Mouse (Mus musculus): ENCODE data around the gene Ap2s1.
"Not testable (repeated sequence)": the region's sequence is repeated elsewhere in the genome, so short reads cannot be mapped to it uniquely, and the experiment has no call there.

The Ap2s1 gene
- long read RNA-seq, experiment 1, transcript Ap2s1-201 (5 exons, 836 nt), result major isoform, 99 of 102 reads
- long read RNA-seq, experiment 1, partial matches to known transcripts, result 1 of 102 reads
- long read RNA-seq, experiment 1, other reads (novel, unspliced or antisense), result 2 of 102 reads
- long read RNA-seq, experiment 2, transcript Ap2s1-201 (5 exons, 836 nt), result major isoform, 84 of 88 reads
- long read RNA-seq, experiment 2, partial matches to known transcripts, result 2 of 88 reads
- long read RNA-seq, experiment 2, other reads (novel, unspliced or antisense), result 2 of 88 reads

- intact Hi-C loops (cut with DNase I), result no loop called here
Observed at GRCm38 (mm10) chr7:16738073-16738696, at the start of gene Ap2s1. Gene Ap2s1 (plus strand): TSS chr7:16738410.

- intact Hi-C loops (cut with DNase I), result no loop called here
Observed at GRCm38 (mm10) chr7:16689196-16689595, 49.0 kb upstream of the Ap2s1 start.

- intact Hi-C loops (cut with DNase I), result loop anchor here (5.0 to 10.0 kb wide), 2 partner anchors 68 to 210 kb away; no protein-coding TSS in a partner anchor
Observed at GRCm38 (mm10) chr7:16695025-16695424, 43.2 kb upstream of the Ap2s1 start.

GRCm38 (mm10) chr7:16699042-16699441, 39.2 kb upstream of the Ap2s1 start:
- intact Hi-C loops (cut with DNase I), result loop anchor here (5.0 to 10.0 kb wide), 2 partner anchors 72 to 214 kb away; no protein-coding TSS in a partner anchor

GRCm38 (mm10) chr7:16700583-16700982, 37.6 kb upstream of the Ap2s1 start:
- intact Hi-C loops (cut with DNase I), result no loop called here

GRCm38 (mm10) chr7:16706385-16706784, 31.8 kb upstream of the Ap2s1 start:
- intact Hi-C loops (cut with DNase I), result no loop called here

GRCm38 (mm10) chr7:16708244-16708643, 30.0 kb upstream of the Ap2s1 start:
- intact Hi-C loops (cut with DNase I), result no loop called here

GRCm38 (mm10) chr7:16710604-16711003, 27.6 kb upstream of the Ap2s1 start:
- intact Hi-C loops (cut with DNase I), result no loop called here

- intact Hi-C loops (cut with DNase I), result no loop called here
Observed at GRCm38 (mm10) chr7:16712633-16713415, 25.4 kb upstream of the Ap2s1 start.

GRCm38 (mm10) chr7:16716456-16717152, 21.6 kb upstream of the Ap2s1 start:
- intact Hi-C loops (cut with DNase I), result not testable (repeated sequence)

- intact Hi-C loops (cut with DNase I), result no loop called here
Observed at GRCm38 (mm10) chr7:16721629-16722028, 16.6 kb upstream of the Ap2s1 start, which contains the start of gene Ceacam9. Gene Ceacam9 (plus strand): TSS chr7:16721929.

GRCm38 (mm10) chr7:16722490-16722889, 15.7 kb upstream of the Ap2s1 start:
- intact Hi-C loops (cut with DNase I), result not testable (repeated sequence)

GRCm38 (mm10) chr7:16728596-16729348, 9.4 kb upstream of the Ap2s1 start:
- intact Hi-C loops (cut with DNase I), result loop anchor here (1.0 kb wide), 1 partner anchor 98 kb away; no protein-coding TSS in a partner anchor

GRCm38 (mm10) chr7:16729563-16729962, 8.6 kb upstream of the Ap2s1 start:
- intact Hi-C loops (cut with DNase I), result not testable (repeated sequence)

GRCm38 (mm10) chr7:16730791-16731190, 7.4 kb upstream of the Ap2s1 start:
- intact Hi-C loops (cut with DNase I), result no loop called here

- intact Hi-C loops (cut with DNase I), result no loop called here
Observed at GRCm38 (mm10) chr7:16731893-16732422, 6.3 kb upstream of the Ap2s1 start.

GRCm38 (mm10) chr7:16737606-16738072, 571 bp upstream of the Ap2s1 start:
- intact Hi-C loops (cut with DNase I), result no loop called here

- intact Hi-C loops (cut with DNase I), result no loop called here
Observed at GRCm38 (mm10) chr7:16739056-16739604, 920 bp downstream of the Ap2s1 start.

GRCm38 (mm10) chr7:16745373-16745772, 7.2 kb downstream of the Ap2s1 start:
- intact Hi-C loops (cut with DNase I), result no loop called here

GRCm38 (mm10) chr7:16746093-16746492, 7.9 kb downstream of the Ap2s1 start:
- intact Hi-C loops (cut with DNase I), result loop anchor here (1.0 kb wide), 1 partner anchor 63 kb away; no protein-coding TSS in a partner anchor

All from adrenal gland (tissue).